Mouse (Mus musculus) ES-CJ7 (cell line): Measurements from ENCODE around the gene Aprt.
A peak's percentile ranks its signal among the peaks of the same experiment; 100 is the strongest.

Source experiments
- DNase-seq: peaks from one replicate; pipeline ENCODE4 v3.0.0; 2011; ENCODE audit warnings: low read depth, low spot score

Gene Aprt

DNA sequence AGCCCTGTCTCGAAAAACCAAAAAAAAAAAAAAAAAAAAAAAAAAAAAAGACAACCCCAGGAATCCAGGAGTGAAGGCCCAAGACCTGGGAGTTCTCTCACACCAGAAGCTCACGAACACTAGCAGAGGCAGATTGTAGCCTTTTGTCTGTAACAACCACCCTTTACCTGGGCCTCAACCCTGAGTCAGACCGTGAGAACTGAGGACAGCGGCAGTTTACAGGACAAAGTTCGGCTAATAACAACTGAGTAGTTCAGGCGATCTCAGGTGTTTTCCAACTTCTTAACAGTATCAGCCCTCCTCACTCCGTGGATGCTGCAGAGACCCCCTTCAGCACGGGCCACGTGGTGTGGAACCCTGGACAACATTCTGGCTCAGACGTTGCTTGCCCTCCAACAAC lies 10.0 kb upstream of the Aprt start:
- no peak for DNase-seq

DNA sequence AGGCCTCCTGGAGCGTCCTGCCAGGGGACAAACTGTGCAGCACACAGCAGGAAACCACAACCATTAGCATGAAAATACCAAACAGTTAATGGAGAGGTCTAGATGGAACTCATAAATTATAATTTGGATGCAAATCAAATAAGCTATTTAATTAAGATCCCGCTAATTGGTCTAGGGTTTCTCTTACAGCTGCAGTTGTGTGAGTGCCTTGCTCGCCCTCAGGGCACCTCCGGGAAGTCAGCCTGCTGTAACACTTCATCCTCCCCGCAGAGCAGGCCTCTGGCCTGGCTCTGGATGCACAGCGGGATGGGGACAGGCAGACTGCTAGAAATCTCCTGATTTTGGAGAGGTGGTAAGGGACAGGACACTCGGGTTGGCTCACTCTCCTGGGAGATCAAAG lies 9.5 kb upstream of the Aprt start:
- DNase-seq, result no peak

DNA sequence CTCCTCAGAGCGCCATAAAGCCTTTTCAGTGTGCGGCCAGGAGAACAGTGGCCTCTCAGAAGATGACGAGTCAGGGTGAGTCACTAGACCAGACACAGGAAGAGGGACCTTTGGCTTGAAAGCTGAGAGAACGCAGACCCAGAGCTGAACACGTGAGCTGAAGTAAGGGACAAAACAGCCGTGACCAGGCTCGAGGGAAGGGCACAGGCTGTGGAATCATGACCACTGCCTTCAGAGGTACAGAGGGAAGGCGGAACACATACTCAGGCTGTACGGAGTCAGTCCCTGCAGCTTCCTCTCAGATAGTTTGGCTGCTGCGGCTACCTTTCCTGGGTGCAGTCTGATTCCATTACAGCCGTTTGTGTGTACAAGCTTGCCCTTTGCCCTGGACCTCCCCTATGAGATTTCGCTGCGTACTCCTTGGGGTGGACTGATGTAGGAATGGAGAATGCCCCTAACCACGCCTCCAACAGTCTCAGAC lies 8.7 kb upstream of the Aprt start:
- DNase-seq, result no peak

DNA sequence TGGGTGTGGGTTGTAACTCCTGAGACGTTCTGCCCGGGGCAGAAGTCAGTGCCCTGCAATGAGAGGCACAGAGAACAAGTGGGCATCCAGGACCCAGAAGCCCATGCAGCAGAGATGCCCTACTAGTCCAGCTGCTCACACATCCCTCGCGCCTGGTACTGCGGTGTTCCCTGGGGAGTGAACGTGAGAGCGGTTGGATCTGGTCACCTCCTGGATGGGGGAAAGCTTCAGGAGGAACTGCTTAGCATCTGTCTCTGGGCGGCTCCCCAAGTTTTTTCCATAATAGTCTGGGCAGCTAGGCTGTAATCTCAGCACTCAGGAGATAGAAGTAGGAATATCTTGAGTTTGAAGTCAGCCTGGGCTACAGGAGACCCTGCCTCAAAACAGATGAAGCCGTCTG lies 8.3 kb upstream of the Aprt start:
- no peak for DNase-seq

DNA sequence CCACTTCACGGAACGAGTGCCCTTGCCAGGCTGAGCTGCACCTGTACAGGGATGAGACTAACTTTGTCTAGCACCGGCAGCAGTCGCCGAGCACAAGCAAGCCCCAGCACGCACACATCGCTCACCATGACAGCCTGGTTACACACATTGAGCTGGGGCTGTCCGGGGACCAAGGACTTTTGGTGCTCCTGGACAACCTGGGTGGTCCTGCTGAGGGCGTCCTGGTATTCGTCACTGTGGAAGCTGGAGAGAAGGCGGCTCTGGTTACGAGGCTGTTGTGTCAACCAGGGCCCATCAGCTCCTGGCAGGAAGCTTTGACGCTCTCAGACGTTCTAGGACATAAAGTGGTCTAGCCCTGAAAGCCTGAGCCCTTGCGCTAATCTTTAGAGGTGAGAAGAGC lies 4.2 kb upstream of the Aprt start:
- DNase-seq, result peak; percentile 33

DNA sequence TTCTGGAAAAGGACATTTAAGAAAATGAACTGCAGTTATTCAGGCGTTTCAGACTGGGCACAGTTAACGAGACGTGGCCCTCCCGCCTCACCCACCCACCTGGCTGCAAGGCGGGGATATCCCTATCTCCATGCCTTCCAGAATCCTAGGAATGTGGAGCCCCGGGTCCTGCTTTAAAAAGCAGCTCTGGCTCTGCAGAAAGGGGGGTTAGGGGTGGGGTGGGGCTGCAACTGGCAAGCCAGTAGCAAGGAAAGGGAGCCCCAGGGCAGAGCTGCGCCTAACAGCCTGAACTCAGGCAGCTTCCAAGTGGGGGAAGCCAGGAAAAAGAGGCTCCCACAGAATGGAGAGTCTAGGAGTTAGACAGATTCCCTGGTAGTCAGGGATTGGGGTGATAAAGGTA lies 2.5 kb upstream of the Aprt start:
- peak; percentile 63 for DNase-seq

DNA sequence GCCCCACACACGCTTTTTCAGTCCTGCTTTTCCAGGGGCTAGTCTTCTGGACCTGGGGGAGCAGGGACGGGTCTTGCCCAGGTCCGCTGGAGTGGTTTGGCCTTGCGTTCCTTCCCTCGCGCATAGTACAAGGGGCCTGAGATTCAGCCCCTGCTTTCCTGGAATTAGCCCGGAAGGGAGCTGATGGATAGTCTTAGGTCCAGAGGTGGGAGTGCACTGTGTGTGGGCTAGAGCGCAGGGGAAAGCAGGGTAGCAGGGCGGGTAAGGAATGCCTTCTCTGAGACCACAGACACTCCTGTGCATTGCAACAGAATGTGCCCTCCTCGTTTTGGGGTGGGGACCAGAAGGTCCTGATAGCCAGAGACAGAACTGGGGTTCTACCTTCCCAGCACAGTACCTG lies 407 bp upstream of the Aprt start:
- peak; percentile 56 for DNase-seq

DNA sequence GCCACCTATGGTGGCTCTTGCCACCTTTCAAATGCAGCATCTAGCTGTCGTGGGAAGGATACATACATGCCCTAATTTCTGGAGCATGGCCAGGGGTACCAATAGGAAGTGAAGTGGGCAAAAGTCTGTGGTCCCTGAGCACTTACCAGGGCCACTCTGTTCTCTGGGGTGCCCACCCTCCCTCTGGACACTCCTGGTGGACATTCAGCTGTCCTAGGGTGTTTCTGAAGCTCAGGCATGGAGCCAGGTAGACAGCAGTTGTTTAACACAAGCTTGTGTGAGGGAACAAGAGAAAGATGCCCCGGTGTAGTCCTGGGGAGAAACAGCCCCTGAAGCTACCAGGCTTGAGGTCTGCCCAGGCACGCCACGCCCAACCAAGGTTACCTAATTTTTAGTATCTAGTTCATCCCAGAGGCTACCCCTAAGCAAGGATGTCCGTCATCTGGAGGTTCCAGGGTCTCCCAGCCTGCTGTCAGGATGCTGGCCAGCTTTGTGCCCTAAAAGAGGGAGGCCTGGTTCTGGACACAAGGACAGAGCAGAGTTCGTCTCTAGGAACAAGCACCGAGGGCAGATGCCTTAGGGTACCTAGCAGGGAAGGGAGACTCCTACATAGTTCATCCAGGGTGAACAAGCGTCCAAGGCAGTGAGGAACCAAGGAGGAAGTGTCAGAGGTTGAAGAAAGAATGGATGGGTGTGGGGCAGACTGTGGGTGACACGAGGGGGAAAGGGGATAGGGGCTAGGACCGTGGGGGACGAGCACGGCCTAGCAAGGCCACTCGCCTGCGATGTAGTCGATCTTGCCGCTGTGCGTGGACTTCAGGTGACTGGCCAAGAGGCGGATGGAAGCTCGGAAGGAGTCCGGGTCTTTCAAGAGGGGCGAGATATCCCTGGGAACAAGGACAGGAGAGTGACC lies 718 bp downstream of the Aprt start:
- no peak for DNase-seq

DNA sequence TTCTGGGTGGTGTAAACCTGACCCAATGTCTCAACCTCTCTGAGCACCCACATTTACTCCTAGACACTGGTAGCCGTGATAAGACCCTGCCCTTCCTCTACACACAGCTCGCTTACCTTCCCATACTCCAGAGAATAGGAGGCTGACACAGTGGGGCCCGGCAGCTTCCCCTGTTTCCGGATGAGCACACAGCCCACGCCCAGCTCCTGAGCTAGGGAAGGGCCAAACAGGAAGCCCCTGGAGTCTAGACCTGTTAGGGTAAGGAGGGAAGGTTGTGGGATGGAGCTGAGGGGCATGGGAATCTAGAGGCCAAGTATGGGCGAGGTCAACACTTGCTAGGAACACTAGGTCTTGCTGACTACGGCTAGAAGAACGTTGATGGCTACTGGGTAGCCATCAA lies 1.4 kb downstream of the Aprt start:
- peak; percentile 73 for DNase-seq

DNA sequence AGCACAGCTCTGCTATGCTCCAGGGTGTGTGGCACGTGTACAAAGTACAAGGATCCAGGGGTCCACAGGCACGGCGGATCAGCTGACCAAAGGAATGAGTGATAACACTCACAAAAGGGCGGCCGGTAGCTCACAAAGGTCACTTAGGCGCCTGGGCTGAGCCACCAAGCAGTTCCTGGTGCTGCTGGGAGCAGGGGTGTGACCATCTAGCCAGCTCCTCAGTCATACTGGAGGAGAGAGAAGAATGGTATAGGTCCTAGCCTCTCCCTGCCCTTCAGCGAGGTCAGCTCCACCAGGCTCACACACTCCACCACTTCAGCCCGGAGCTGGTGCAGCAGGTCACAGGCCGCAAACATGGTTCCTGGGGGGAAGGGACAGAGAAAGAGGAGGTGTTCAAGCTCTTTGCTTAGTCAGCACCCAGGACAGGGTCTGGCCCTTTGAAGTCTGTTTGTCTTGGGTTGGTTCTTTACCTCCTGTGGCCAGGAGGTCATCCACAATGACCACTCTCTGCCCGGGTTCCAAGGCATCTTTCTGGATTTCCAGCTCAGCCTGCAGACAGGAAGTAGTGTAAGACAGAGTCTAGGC lies 1.9 kb downstream of the Aprt start:
- DNase-seq, result peak; percentile 50

DNA sequence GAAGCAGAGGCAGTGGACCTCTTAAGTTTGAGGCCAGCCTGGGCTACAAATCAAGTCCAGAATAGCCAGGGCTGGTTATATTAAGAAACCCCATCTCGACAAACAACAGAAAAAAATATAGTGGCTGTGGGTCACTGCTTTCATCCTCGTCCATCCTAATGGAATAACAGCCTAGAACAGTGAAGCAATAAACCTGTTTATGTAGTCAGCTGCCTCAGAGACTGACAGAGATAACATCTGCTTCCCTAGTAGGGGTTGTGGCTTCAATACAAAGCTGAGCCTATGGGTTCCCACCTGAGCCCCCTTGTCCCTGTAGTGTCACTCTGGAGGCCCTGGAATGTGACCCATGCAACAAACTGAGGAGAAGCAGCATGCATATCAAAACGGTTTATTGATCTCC lies 2.4 kb downstream of the Aprt start:
- no peak for DNase-seq

DNA sequence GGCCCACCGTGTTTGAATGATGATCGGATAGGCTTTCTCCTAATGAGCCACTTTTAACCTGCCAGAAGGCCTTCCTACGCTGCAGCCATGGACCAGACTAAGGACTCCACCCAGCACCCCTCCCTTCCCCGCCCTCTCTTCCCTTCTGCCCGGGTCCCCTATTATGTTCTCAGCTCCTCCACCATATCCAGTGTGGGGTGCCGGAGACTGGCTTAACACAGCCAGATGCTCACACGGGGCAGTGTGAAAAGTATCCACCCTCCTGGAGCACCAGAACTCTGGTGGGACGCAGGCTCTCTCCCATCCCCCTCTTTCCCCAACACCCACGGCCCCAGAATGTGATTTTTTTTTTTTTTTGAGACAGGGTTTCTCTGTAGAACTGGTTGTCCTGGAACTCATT lies 3.1 kb downstream of the Aprt start:
- DNase-seq, result peak; percentile 56

DNA sequence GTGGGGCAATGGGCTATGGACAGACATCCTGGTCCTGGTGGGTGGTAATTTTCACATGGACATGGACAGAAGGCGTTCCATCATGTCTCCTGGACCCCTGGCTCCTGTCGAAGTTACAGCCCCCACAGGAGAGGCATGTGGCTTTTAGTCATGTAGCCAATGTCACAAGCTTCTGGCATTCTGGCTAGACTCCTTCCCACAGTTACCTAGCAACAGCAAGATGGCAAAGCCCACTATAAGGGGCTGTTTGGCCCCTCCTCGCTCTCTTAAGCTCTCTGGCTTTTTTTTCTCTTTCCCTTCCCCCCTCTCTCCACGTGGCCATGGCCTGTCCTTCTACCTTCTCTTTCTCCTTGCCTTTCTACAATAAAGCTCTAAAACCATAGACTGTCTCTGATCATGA lies 3.5 kb downstream of the Aprt start:
- peak; percentile 55 for DNase-seq

DNA sequence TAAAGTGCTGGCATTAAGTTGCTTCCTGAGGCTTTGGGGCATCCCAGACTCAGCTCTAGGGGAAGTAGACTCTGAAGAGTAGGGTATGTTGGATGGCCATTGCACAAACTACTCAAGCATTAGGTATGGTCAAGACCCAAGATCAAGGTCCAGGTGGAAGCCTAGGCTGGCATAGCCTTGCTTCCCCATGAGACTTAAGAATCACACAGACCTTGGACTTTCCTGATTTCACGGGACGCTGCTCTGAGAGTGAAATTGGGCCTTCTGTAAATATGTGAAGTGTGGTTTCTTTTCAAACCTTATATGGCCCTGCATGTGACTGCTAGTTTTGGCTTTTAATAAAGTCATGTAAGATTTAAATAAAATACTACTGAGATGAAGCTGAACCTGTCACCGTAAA lies 4.0 kb downstream of the Aprt start:
- no peak for DNase-seq

DNA sequence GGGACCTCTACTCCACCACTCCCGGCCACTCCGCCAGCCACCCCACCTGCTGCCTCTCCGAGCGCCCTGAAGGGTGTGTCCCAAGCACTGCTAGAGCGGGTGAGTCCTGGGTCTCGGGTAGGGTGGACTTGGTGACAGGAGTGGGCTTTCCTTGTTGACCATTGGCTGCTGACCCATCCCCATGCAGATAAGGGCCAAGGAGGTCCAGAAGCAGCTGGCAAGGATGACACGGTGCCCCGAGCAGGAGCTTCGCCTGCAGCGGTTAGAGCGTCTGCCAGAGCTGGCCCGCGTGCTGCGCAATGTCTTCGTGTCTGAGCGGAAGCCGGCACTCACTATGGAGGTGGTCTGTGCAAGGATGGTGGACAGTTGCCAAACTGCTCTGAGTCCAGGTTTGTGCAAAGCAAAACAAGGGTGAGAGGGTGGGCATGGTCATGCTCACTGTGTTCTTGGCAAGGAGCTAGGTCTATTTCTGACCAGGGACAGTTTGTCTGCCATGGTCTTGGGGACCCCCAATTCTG lies 4.9 kb downstream of the Aprt start:
- DNase-seq, result no peak

DNA sequence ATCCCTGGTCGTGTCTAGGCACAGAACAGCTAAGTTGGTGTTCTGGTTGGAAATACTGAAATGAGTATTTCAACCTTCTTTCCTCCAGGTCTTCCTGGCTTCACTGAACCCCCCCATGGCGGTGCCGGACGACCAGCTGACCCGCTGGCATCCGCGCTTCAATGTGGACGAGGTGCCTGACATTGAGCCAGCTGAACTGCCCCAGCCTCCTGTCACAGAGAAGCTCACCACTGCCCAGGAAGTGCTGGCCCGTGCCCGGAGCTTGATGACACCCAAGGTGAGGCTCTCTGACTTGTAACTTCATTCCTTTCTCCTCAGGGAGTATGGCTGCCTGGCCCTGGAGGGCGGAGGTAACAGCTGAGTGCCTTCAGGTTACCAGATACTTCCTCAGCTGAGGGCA lies 5.6 kb downstream of the Aprt start:
- DNase-seq, result no peak

DNA sequence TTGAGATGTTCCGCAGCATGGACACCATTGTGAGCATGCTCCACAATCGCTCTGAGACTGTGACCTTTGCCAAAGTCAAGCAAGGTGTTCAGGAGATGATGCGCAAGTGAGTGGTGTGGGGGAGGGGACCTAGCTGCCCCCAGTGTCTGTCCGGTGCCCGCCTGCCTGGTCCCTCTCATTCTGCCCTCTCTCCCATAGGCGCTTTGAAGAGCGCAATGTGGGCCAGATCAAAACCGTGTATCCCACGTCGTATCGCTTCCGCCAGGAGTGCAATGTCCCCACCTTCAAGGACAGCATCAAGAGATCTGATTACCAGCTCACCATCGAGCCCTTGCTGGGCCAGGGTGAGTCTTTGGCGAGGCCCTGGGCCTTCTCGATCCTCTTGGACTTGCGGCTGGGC lies 6.7 kb downstream of the Aprt start:
- DNase-seq, result no peak

DNA sequence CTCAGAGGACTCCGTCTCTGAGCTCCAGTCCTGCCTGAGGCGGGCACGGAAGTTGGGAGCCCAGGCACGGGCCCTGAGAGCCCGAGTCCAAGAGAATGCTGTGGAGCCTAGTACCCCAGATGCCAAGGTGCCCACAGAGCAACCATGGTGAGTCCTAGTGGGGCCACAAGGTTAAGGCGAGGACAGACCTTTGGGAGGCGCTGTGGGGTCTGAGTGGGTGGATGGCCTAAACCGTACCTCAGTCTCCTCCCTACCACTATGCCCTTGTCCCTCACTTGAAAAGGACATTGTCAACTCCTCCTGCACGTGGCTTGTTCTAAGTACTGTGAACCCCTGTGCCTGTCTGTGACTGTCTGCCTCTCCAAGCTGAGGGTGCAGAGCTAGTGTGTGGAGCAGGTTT lies 7.4 kb downstream of the Aprt start:
- DNase-seq, result no peak

DNA sequence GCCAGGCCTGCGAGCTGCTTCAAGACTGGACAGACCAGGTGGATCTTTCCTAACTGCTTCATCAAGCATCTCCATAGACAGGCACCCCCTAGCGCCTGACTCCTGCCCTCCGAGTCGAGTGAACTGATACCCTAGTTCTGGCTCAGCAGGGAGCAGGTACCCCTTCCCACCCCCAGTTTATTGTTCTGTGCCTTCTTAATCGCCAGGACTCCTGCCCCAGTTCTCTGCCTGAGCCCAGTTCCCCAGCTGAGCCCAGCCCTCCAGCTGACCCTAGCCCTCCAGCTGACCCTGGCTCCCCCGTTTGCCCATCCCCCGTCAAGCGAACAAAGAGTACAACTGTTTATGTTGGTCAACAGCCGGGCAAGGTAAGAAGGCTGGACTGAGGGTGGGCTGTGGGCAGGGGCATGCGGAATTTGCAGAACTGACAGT lies 7.8 kb downstream of the Aprt start:
- peak; percentile 68 for DNase-seq

DNA sequence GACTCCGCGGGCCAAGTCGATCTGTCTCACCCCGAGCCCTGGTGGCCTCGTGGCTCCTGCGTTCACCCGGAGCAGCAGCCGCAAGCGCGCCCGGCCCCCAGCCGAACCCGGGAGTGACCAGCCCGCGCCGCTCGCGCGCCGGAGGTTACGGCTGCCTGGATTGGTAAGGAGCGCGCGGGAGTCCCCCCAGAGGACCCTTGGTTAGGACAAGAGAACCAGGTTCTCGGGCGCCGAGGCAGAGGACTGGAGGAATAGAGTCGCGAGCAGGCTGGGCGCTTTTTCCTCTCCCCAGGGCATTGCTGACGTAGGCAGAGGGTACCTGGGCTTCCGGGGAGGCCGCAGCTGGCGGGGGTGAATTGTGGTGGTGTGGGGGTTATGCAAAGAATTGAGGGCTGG lies 8.6 kb downstream of the Aprt start:
- no peak for DNase-seq

DNA sequence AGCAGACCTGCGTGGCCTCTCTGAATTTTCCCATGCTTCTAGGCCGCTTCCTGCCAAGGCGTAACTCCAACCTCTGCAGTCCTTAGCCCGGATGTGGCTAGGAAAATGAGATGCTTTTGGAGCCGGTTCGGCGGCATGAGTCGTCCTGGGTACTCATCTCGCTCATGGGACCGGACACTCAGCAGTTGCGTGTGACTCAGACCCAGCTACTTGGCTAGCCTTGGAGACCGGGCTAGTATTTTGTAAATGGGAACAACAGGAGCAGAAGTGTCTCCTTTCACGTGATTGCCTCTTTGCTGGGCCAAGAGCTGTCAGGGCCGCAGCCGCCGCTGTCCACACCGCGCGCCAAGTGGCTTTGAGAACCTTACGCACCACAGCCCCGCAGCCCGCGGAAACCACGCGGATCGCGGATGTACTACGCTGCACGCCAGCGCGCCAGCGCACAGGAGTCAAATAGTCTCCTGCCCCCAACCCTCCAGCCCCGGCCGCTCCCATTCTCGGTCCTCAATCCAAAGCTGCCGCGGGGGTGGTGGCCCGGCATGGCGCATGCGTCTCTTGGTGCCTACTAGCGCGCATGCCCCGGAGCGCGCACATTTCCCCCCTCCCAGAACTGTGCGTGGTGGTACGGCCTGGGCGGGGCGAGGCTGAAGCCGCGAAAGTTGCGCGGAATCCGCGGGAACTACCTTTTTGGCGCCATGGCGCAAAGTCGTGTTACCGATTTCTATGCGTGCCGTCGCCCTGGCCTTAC lies 9.2 kb downstream of the Aprt start, which contains the start of gene Cdt1:
Cdt1 (plus strand) TSS at position 655 of the 748 bp plus-strand sequence.
- peak; percentile 99 for DNase-seq

DNA sequence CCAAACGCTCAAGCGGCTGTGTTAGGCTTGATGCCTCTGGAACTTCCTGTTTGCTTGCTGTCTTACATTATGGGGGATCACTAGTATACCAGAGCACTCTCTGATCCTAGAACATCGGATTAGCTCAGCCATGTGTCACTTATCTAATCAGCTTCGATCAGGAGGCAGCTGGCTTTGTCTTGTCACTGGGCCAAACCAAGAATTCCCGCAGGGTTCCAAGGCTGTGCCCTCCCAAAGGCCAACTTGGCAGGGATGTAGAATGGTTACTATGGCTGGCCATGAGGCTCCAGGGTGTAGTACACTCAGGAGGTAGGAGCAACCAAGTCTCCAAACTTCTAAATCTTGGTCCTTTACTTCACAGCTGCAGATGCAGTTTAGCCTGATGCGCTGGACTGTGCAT lies 9.9 kb downstream of the Aprt start:
- peak; percentile 66 for DNase-seq
